Mouse (Mus musculus): ENCODE data around the gene Kcna7. TPM values are rescaled to one million over a fixed set of nuclear protein-coding genes. Genes with fewer than 3 reads are reported as not detected.

Gene Kcna7
- total RNA-seq, 2 experiments from 2014 or later: not detected

GRCm38 (mm10) chr7:45414740-45415224 is 9.3 kb downstream of the Kcna7 start:
- no peak for DNase-seq (ENCODE audit: low spot score in 2 of 2)
- intact Hi-C loops (cut with DNase I): no loop called here

- intact Hi-C loops (cut with DNase I): no loop called here
- DNase-seq (ENCODE audit: low spot score in 2 of 2): peak; percentile 33 to 69
Observed at GRCm38 (mm10) chr7:45415636-45416035, 10.2 kb downstream of the Kcna7 start.

- no peak for DNase-seq (ENCODE audit: low spot score in 2 of 2)
- intact Hi-C loops (cut with DNase I): no loop called here
Observed at GRCm38 (mm10) chr7:45417962-45418492, 12.6 kb downstream of the Kcna7 start.

- intact Hi-C loops (cut with DNase I): no loop called here
- no peak for DNase-seq (ENCODE audit: low spot score in 2 of 2)
Observed at GRCm38 (mm10) chr7:45419859-45420614, 14.6 kb downstream of the Kcna7 start.

- DNase-seq (ENCODE audit: low spot score in 2 of 2): no peak
- intact Hi-C loops (cut with DNase I): no loop called here
Observed at GRCm38 (mm10) chr7:45420615-45420919, 15.1 kb downstream of the Kcna7 start, which contains the start of gene Lhb. Lhb (plus strand) TSS chr7:45420820.

GRCm38 (mm10) chr7:45421194-45421593 is 15.7 kb downstream of the Kcna7 start:
- intact Hi-C loops (cut with DNase I): no loop called here
- no peak for DNase-seq (ENCODE audit: low spot score in 2 of 2)

- no peak for DNase-seq (ENCODE audit: low spot score in 2 of 2)
- intact Hi-C loops (cut with DNase I): no loop called here
Observed at GRCm38 (mm10) chr7:45426556-45426955, 21.1 kb downstream of the Kcna7 start.

- DNase-seq (ENCODE audit: low spot score in 2 of 2): no peak
- intact Hi-C loops (cut with DNase I): no loop called here
Observed at GRCm38 (mm10) chr7:45433835-45434202, 28.4 kb downstream of the Kcna7 start.

GRCm38 (mm10) chr7:45434203-45435015 is 29.0 kb downstream of the Kcna7 start, which contains the start of gene Gys1:
Gys1 (plus strand) TSS chr7:45434844.
- peak; percentile 100 for DNase-seq (ENCODE audit: low spot score in 2 of 2)
- intact Hi-C loops (cut with DNase I): no loop called here

- intact Hi-C loops (cut with DNase I): no loop called here
- DNase-seq (ENCODE audit: low spot score in 2 of 2): no peak
Observed at GRCm38 (mm10) chr7:45435038-45435437, 29.6 kb downstream of the Kcna7 start.

GRCm38 (mm10) chr7:45436444-45436843 is 31.0 kb downstream of the Kcna7 start:
- intact Hi-C loops (cut with DNase I): no loop called here
- no peak for DNase-seq (ENCODE audit: low spot score in 2 of 2)

- DNase-seq (ENCODE audit: low spot score in 2 of 2): no peak
- intact Hi-C loops (cut with DNase I): no loop called here
Observed at GRCm38 (mm10) chr7:45437046-45437445, 31.6 kb downstream of the Kcna7 start.

- no peak for DNase-seq (ENCODE audit: low spot score in 2 of 2)
- intact Hi-C loops (cut with DNase I): no loop called here
Observed at GRCm38 (mm10) chr7:45437521-45438276, 32.2 kb downstream of the Kcna7 start, which contains the start of gene Ruvbl2. Ruvbl2 (minus strand) TSS chr7:45438096.

- DNase-seq (ENCODE audit: low spot score in 2 of 2): no peak
- intact Hi-C loops (cut with DNase I): no loop called here
Observed at GRCm38 (mm10) chr7:45443526-45444420, 38.3 kb downstream of the Kcna7 start.

- no peak for DNase-seq (ENCODE audit: low spot score in 2 of 2)
- intact Hi-C loops (cut with DNase I): no loop called here
Observed at GRCm38 (mm10) chr7:45446589-45446988, 41.1 kb downstream of the Kcna7 start.

- DNase-seq (ENCODE audit: low spot score in 2 of 2): no peak
- intact Hi-C loops (cut with DNase I): no loop called here
Observed at GRCm38 (mm10) chr7:45447325-45447990, 42.0 kb downstream of the Kcna7 start.

GRCm38 (mm10) chr7:45449974-45450373 is 44.5 kb downstream of the Kcna7 start:
- intact Hi-C loops (cut with DNase I): no loop called here
- no peak for DNase-seq (ENCODE audit: low spot score in 2 of 2)

- peak; percentile 85 to 87 for DNase-seq (ENCODE audit: low spot score in 2 of 2)
- intact Hi-C loops (cut with DNase I): no loop called here
Observed at GRCm38 (mm10) chr7:45451344-45451982, 46.0 kb downstream of the Kcna7 start.
